Mouse (Mus musculus) cortical plate, adult 2 months (tissue): ENCODE measurements around the gene Nudt16l1. TPM values are rescaled to one million over a fixed set of nuclear protein-coding genes. Genes with fewer than 3 reads are reported as not detected.

Source experiments
- H3K27ac ChIP-seq: fragments of 200-500 bp; 2 replicates; pipeline ENCODE4 v1.5.1; 2012; ENCODE audit warnings: low read length, control low read depth, inconsistent platforms; ENCODE audit not compliant: insufficient read depth
- H3K4me1 ChIP-seq: fragments of 200-500 bp; 2 replicates; pipeline ENCODE4 v1.6.1; 2011; ENCODE audit warnings: low read length; ENCODE audit not compliant: control insufficient read depth, insufficient read depth
- H3K4me3 ChIP-seq: fragments of 200-500 bp; 2 replicates; pipeline ENCODE4 v1.5.1; 2011; ENCODE audit warnings: mild to moderate bottlenecking, low read length, control low read depth; ENCODE audit not compliant: insufficient read depth
- CTCF ChIP-seq: fragments of 200-500 bp; IDR thresholded peaks from 2 replicates; pipeline ENCODE4 v1.5.1; 2011; ENCODE audit warnings: mild to moderate bottlenecking, control low read depth, low read length; ENCODE audit not compliant: insufficient read depth; ENCODE audit errors: extremely low read depth
- POLR2A ChIP-seq: fragments of 200-500 bp; IDR thresholded peaks from 2 replicates; pipeline ENCODE4 v1.6.1; 2011; ENCODE audit warnings: mild to moderate bottlenecking, low read length, control low read depth; ENCODE audit not compliant: insufficient read depth; ENCODE audit errors: extremely low read depth
- polyA plus RNA-seq: library from polyadenylated mRNA; depleted of rRNA; stranded (reverse); fragments of >200 nt; gene quantifications from 2 replicates; pipeline ENCODE4 v1.2.3, GENCODE M21; 2012

Nudt16l1 gene
- polyA plus RNA-seq, 1 experiment: 102 TPM

- Histone ChIP-seq H3K4me3 (no peak overlapping the region), H3K4me1 (no peaks in the 10 kb centered on the region), H3K27ac (no peak overlapping the region)
- no peak for TF ChIP-seq POLR2A
- no peak for TF ChIP-seq CTCF
Measured at GRCm38 (mm10) chr16:4946155-4946554, 7.6 kb downstream of the Nudt16l1 start.

DNA sequence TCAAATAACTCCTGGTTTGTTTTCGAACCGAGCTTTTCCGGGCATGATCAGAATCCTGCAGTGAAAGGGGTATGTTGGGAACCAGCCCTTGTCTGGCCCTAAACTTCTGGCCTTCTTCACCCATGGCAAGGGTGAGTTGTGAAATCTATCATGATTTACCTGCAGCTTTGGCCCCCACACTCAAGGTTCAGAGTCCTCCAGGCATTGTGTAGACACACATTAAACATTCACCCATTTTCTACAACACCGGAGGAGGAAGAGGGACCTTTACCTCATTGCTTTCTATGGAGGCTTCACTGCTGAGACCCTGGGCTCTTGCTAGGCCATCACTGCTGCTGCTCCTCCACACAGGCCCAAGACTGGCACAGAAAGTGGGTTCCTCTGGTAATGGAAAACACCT, 8.8 kb downstream of the Nudt16l1 start:
- no peak overlapping the region for H3K27ac ChIP-seq
- H3K4me3 ChIP-seq: no peak overlapping the region
- no peaks in the 10 kb centered on the region for H3K4me1 ChIP-seq
- no peak for TF ChIP-seq CTCF
- TF ChIP-seq POLR2A: no peak

DNA sequence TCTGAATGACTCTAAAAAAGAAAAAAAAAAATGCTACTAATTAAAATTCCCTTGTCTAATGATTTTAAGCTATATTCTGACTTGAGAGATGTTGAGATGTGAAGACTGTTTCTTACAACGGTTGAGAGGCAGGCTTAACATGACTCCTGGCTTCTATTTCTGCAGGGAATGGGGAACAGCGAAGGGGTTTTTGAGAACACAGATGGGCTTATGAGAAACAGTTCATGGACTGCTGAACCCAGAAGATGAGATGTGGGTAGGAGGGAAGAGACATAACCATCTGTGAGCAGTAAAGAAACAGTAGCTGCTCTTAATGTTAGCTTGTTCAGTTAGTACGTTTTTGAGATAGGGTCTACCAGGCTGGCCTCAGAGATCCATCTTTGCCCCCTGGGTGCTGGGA, 18.0 kb downstream of the Nudt16l1 start:
- Histone ChIP-seq H3K27ac (peak overlapping the region; percentile 72; the same call in 1 of the 2 replicates), H3K4me3 (no peak overlapping the region), H3K4me1 (peaks cover 7% of the 10 kb centered on the region)
- TF ChIP-seq POLR2A (no peak), CTCF (no peak)

DNA sequence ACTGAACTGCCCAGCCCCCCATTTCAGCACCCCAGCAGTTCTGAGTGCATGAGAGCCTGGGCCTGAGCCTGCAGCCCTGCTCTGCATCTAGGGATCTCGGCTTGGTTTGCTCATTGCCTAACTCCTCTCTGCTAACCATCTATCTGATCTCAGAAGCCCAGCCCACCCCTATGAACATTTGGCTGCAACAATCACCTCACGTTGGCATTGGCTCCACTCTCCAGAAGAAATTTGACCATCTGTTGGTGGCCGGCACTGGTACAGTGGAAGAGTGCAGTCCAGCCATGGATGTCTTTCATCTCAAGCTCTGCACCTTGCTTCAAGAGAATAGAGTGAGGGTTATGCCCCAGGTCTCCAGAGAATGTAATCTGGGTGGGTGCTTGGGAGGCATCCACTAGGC, 18.9 kb downstream of the Nudt16l1 start:
- Histone ChIP-seq H3K27ac (0 out of 2 replicates have a peak overlapping the region, but pooled peaks have one; percentile 72), H3K4me1 (peaks cover 7% of the 10 kb centered on the region), H3K4me3 (no peak overlapping the region)
- TF ChIP-seq POLR2A (no peak), CTCF (no peak)

GRCm38 (mm10) chr16:4960260-4960659, 21.7 kb downstream of the Nudt16l1 start:
- no peak for TF ChIP-seq POLR2A
- TF ChIP-seq CTCF: no peak
- Histone ChIP-seq H3K4me3 (no peak overlapping the region), H3K4me1 (peaks cover 10% of the 10 kb centered on the region), H3K27ac (no peak overlapping the region)

GRCm38 (mm10) chr16:4963346-4963745, 24.8 kb downstream of the Nudt16l1 start:
- peak overlapping the region; percentile 66 for H3K4me3 ChIP-seq
- H3K4me1 ChIP-seq: peaks cover 3% of the 10 kb centered on the region; the same call in 1 of the 2 replicates
- H3K27ac ChIP-seq: no peak overlapping the region
- no peak for TF ChIP-seq POLR2A
- no peak for TF ChIP-seq CTCF

DNA sequence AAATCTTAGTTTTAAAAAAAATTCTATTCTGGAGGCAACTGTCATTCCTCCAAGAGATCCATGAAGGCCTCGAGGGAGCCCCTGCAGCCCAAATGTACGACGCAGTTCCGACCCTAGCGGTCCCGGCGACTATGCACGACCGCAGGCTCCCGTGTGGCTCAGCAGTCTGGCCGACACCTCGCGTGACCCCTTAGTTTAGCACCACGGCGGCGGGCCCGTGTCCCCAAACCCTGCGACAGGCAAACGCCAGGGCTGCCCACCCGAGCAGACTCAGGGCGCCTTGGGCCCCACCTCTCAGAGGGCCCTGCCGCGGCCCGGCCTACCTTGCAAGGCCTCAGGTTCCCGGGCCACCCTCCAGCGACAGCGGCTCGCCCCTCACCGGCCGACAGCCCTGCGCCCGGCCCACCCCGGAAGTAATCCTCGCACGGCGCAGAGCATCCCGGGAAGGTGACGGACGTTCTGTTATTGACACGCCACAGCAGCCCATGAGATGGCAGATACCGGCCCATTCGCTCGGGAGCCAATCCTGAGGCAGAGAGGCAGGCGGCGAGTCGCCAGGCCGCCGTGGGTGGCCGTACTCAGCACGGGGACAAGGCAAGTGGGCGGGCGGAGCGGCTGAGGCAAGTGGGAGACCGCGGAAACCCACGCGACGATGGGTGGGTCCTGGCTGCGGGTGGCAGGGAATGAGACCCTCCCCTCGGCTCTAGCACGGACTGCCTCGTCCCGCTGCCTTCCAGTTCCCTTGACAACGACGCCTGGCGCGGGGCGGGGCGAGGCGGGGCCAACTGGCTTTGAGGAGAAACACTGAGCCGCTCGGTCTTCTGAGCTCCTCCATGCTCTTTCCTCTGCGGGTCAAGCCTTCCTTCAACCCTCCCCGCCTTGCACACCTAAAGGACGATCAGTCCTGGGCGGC, 25.5 kb downstream of the Nudt16l1 start, which contains the start of gene Anks3:
Gene Anks3, minus strand, starts transcription at position 409 of the 913 bp plus-strand sequence.
- H3K4me3 ChIP-seq: peak within 1 kb of the TSS; percentile 66
- TF ChIP-seq CTCF (no peak), POLR2A (peak; percentile 87)

DNA sequence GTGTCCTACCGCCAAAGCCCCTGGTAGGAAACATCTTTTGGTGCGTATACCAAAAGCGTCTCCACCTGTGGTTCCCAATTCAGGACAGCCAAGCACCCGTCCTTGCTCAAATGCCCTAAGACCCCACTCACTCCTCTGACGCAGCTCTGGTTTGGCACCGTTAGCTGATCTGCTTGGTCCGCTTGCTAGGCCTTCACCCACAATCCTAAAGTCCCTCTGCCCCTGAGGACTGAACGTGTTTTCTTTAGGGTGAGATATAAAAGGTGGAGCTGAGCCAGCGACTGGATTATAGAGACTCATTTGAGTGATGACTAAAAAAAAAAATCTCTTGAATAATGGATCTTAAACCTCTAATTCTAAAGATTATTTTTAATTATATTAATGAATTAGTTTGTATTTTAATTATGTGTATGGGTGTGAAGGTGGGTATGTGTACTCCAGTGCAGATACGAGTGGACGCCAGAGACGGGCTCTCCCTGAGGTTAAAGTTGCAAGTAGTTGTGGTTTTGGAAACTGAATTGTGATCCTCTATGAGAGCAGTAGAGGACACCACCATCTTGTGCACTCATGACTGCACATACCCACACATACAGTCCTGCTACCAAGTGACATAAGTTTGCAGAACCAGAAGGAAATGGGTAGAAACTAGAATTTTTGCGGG, 26.3 kb downstream of the Nudt16l1 start:
- Histone ChIP-seq H3K4me1 (peaks cover 3% of the 10 kb centered on the region; the same call in 1 of the 2 replicates), H3K27ac (peak overlapping the region; percentile 76), H3K4me3 (peak overlapping the region; percentile 66)
- TF ChIP-seq CTCF: no peak
- no peak for TF ChIP-seq POLR2A

More for the DNA sequence above, 25.5 kb downstream of the Nudt16l1 start, which contains the start of gene Anks3:
- H3K27ac ChIP-seq: peak within 1 kb of the TSS; percentile 76
- peaks cover 3% of the 10 kb centered on the region; the same call in 1 of the 2 replicates for H3K4me1 ChIP-seq

- no peak overlapping the region for H3K27ac ChIP-seq
- H3K4me3 ChIP-seq: peak overlapping the region; percentile 66; the same call in 1 of the 2 replicates
- peaks cover 3% of the 10 kb centered on the region; the same call in 1 of the 2 replicates for H3K4me1 ChIP-seq
- TF ChIP-seq CTCF (no peak), POLR2A (no peak)
Measured at GRCm38 (mm10) chr16:4965392-4966129, 27.0 kb downstream of the Nudt16l1 start.
